In the genomic region with DNA sequence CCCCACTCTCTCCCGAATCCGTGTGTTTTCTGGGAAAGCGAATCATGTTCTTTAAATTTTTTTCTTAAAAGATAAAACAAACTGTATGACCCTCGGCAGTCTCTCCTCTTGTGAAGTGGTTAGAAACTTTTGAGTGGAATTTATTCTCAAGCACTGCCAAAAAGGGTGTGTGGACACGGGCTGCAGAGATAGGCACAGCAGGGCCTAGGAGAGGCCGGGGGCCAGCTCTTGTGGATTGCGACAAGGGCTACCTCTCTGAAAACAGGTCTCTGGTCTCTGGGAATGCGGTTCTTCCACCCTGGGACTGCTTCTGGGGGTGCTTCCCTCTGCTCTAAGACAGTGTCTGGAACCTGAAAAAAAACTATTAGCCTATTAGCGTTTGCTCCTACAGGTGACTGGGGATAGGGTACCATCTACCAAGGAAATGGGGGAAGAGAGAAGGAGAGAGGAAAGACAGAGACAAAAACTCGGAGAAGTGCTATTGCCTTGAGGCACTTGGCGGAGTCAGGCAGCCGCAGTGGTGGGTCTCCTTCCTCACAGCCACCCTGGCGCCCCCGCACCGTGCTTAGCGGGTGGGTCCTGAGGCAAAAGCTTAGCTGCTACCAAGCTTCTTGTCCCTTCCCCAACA, we compare ENCODE assay signal across 8 mouse cellular contexts. TPM values are rescaled to one million over a fixed set of nuclear protein-coding genes. Genes with fewer than 3 reads are reported as not detected.
DNase-seq lines count a peak whose midpoint lies in the region; ATAC-seq and TF ChIP-seq lines count a peak whose summit lies in the region.

No protein-coding gene starts in this region.

- H3K27me3 ChIP-seq in kidney, embryonic 14.5 days (ENCODE audit: control insufficient read depth, insufficient read depth, low read length) = peaks cover 55% of the 10 kb centered on the region
- 0 out of 2 replicates have a peak, but pooled peaks cover 8% of the 10 kb centered on the region for H3K27me3 ChIP-seq in embryonic facial prominence, embryonic 12.5 days
- peaks cover 56% of the 10 kb centered on the region for H3K27me3 ChIP-seq in limb, embryonic 10.5 days (ENCODE audit: low read depth, poor library complexity, severe bottlenecking)
- no peaks in the 10 kb centered on the region for H3K27me3 ChIP-seq in midbrain, postnatal 0 days (ENCODE audit: insufficient read depth, low read length)

- H3K4me2 ChIP-seq in kidney, embryonic 14.5 days (replicated peaks; ENCODE audit: low read depth, low read length) = peak overlapping the region; percentile 92
- H3K4me2 ChIP-seq in embryonic facial prominence, embryonic 12.5 days (replicated peaks) = peak overlapping the region; percentile 95
- peak overlapping the region; percentile 98 for H3K4me2 ChIP-seq in midbrain, postnatal 0 days (ENCODE audit: low read depth, low read length, poor library complexity, severe bottlenecking)

- H3K36me3 ChIP-seq in kidney, embryonic 14.5 days (ENCODE audit: control insufficient read depth, insufficient read depth, low read length) = no peaks in the 10 kb centered on the region
- no peaks in the 10 kb centered on the region for H3K36me3 ChIP-seq in embryonic facial prominence, embryonic 12.5 days
- peaks cover under 1% of the 10 kb centered on the region for H3K36me3 ChIP-seq in limb, embryonic 10.5 days
- H3K36me3 ChIP-seq in midbrain, postnatal 0 days (ENCODE audit: insufficient read depth, low read length) = no peaks in the 10 kb centered on the region

- ATAC-seq in kidney, embryonic 14.5 days (ENCODE audit: low FRiP score, low TSS enrichment) = no peak
- ATAC-seq in embryonic facial prominence, embryonic 12.5 days (ENCODE audit: insufficient number of reproducible peaks, insufficient read depth, low FRiP score, low TSS enrichment) = no peak
- no peak for ATAC-seq in midbrain, postnatal 0 days (ENCODE audit: low FRiP score)

- no peak for DNase-seq in kidney, adult 9 months
- peak; percentile 53 for DNase-seq in limb, embryonic 10.5 days (ENCODE audit: low spot score)
- DNase-seq in midbrain, postnatal 0 days (ENCODE audit: low spot score) = no peak
- no peak for DNase-seq in thymus, adult 18-20 months
- no peak for DNase-seq in thymus, postnatal 14 days
- no peak for DNase-seq in adrenal gland, postnatal 10 days

- peak overlapping the region; percentile 58 for H3K4me3 ChIP-seq in kidney, embryonic 14.5 days (ENCODE audit: low read length)
- peak overlapping the region; percentile 70 for H3K4me3 ChIP-seq in embryonic facial prominence, embryonic 12.5 days
- peak overlapping the region; percentile 70 for H3K4me3 ChIP-seq in limb, embryonic 10.5 days
- peak overlapping the region; percentile 52 for H3K4me3 ChIP-seq in midbrain, postnatal 0 days (ENCODE audit: low read depth, low read length)

- 5% methylated on average over 15 of the region's 16 CpGs for WGBS in kidney, embryonic 14.5 days
- WGBS in embryonic facial prominence, embryonic 12.5 days = 3% methylated on average over 16 of the region's 16 CpGs
- 3% methylated on average over 16 of the region's 16 CpGs for WGBS in limb, embryonic 10.5 days
- WGBS in midbrain, postnatal 0 days = 5% methylated on average over 16 of the region's 16 CpGs

- peak overlapping the region; percentile 64; the same call in 1 of the 2 replicates for H3K9ac ChIP-seq in kidney, embryonic 14.5 days (ENCODE audit: low read depth, low read length)
- peak overlapping the region; percentile 79 for H3K9ac ChIP-seq in embryonic facial prominence, embryonic 12.5 days
- H3K9ac ChIP-seq in midbrain, postnatal 0 days (replicated peaks; ENCODE audit: low read length, poor library complexity, severe bottlenecking) = peak overlapping the region; percentile 80

- H3K27ac ChIP-seq in kidney, embryonic 14.5 days (ENCODE audit: low read depth, low read length) = no peak overlapping the region
- peak overlapping the region; percentile 76 for H3K27ac ChIP-seq in embryonic facial prominence, embryonic 12.5 days
- peak overlapping the region; percentile 92 for H3K27ac ChIP-seq in limb, embryonic 10.5 days
- H3K27ac ChIP-seq in midbrain, postnatal 0 days (ENCODE audit: low read depth, low read length) = peak overlapping the region; percentile 60

- no peak for TF ChIP-seq CTCF in midbrain, postnatal 0 days (IDR thresholded peaks at IDR 0.05)

- no peaks in the 10 kb centered on the region for H3K9me3 ChIP-seq in kidney, embryonic 14.5 days (ENCODE audit: control insufficient read depth, low read length)
- no peaks in the 10 kb centered on the region for H3K9me3 ChIP-seq in embryonic facial prominence, embryonic 12.5 days
- H3K9me3 ChIP-seq in limb, embryonic 10.5 days (replicated peaks) = no peaks in the 10 kb centered on the region
- H3K9me3 ChIP-seq in midbrain, postnatal 0 days (ENCODE audit: low read length) = no peaks in the 10 kb centered on the region

- H3K4me1 ChIP-seq in kidney, embryonic 14.5 days (ENCODE audit: control insufficient read depth, insufficient read depth, low read length) = peaks cover 27% of the 10 kb centered on the region; the same call in 1 of the 2 replicates
- H3K4me1 ChIP-seq in embryonic facial prominence, embryonic 12.5 days = peaks cover 36% of the 10 kb centered on the region
- peaks cover 85% of the 10 kb centered on the region for H3K4me1 ChIP-seq in limb, embryonic 10.5 days
- peaks cover 11% of the 10 kb centered on the region; the same call in 1 of the 2 replicates for H3K4me1 ChIP-seq in midbrain, postnatal 0 days (ENCODE audit: insufficient read depth, low read length)

RNA-seq across cellular contexts. Expression of gene Nrp2, which starts 1.9 kb away (rescaled TPM):
- 5.5 and 7.1 TPM in 2 replicates for polyA plus RNA-seq in kidney, embryonic 14.5 days (2014; fragmentation: Nextera tagmentation; extraction: Ambion mirVana)
- polyA plus RNA-seq in embryonic facial prominence, embryonic 12.5 days (2016; fragmentation: Nextera tagmentation; extraction: Ambion mirVana) = 45.1 and 46.2 TPM in 2 replicates
- 31.7 and 54.7 TPM in 2 replicates for polyA plus RNA-seq in limb, embryonic 10.5 days (2016; fragmentation: Nextera tagmentation; extraction: Ambion mirVana)
- total RNA-seq in midbrain, postnatal 0 days (2014; rRNA removed) = 56.7 and 60.1 TPM in 2 replicates
- 14.0 and 17.1 TPM in 2 replicates for polyA plus RNA-seq in midbrain, postnatal 0 days (2015; fragmentation: Nextera tagmentation; extraction: Ambion mirVana)
- 10 to 100 TPM; 43.2 to 58.5 TPM for total RNA-seq in adrenal gland, postnatal 10 days (2021)
